Mouse (Mus musculus): ENCODE data around the gene Fibp. TPM values are rescaled to one million over a fixed set of nuclear protein-coding genes. Genes with fewer than 3 reads are reported as not detected.
A peak's percentile ranks its signal among the peaks of the same experiment; 100 is the strongest.

Fibp gene
- 140 and 146 TPM in 2 replicates for polyA plus RNA-seq (2012; rRNA removed)

GRCm38 (mm10) chr19:5460465-5460911 is at the start of gene Fibp:
Gene Fibp (plus strand): TSS chr19:5460615.
- Histone ChIP-seq H3K27ac (ENCODE audit: insufficient read depth, low read length) (no peak within 1 kb of the TSS; the same call in 1 of the 2 replicates), H3K4me1 (ENCODE audit: control insufficient read depth, insufficient read depth, low read length) (peaks cover 13% of the 10 kb centered on the region), H3K4me3 (replicated peaks; ENCODE audit: insufficient read depth, low read depth, low read length) (peak within 1 kb of the TSS; percentile 99), H3K27me3 (ENCODE audit: control insufficient read depth, insufficient read depth, low read length) (no peaks in the 10 kb centered on the region)
- peak; percentile 85 to 91 for DNase-seq
- WGBS = under 1% methylated on average over 32 of the region's 32 CpGs
- TF ChIP-seq CTCF (IDR thresholded peaks at IDR 0.05; ENCODE audit: borderline replicate concordance, insufficient read depth, low read depth, low read length) = no peak
- peak; percentile 81; the same call in 1 of the 2 replicates for TF ChIP-seq POLR2A (IDR thresholded peaks at IDR 0.05; ENCODE audit: borderline replicate concordance, insufficient read depth, low read length)

- TF ChIP-seq POLR2A (IDR thresholded peaks at IDR 0.05; ENCODE audit: borderline replicate concordance, insufficient read depth, low read length) (no peak), CTCF (IDR thresholded peaks at IDR 0.05; ENCODE audit: borderline replicate concordance, insufficient read depth, low read depth, low read length) (no peak)
- Histone ChIP-seq H3K27me3 (ENCODE audit: control insufficient read depth, insufficient read depth, low read length) (no peaks in the 10 kb centered on the region), H3K4me1 (ENCODE audit: control insufficient read depth, insufficient read depth, low read length) (peaks cover 3% of the 10 kb centered on the region), H3K4me3 (replicated peaks; ENCODE audit: insufficient read depth, low read depth, low read length) (no peak overlapping the region), H3K27ac (ENCODE audit: insufficient read depth, low read length) (no peak overlapping the region)
- 93% methylated on average over 5 of the region's 5 CpGs for WGBS
- no peak for DNase-seq
Observed at GRCm38 (mm10) chr19:5410641-5411040, 49.8 kb upstream of the Fibp start.

- WGBS = 39% methylated on average over 5 of the region's 5 CpGs
Observed at GRCm38 (mm10) chr19:5411961-5412360, 48.5 kb upstream of the Fibp start.

DNA sequence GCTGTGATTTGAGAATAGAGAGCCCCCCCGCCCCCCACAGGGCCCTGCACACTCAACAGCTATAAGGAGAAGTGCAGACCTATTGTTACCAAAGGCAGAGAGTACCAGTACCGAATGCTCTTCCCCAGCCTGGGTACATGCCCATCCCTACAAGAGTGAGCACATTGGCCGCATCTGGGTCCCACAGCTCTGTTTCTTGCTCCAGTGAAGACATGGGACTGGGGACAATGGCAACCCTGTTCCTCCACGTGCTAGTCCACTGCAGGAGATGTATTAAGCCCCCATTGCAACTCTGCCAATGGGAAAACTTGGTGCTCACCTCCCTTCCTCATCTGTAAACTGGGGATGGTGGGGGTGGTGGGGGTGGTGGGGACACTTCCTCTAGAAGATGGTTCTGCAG is 46.6 kb upstream of the Fibp start:
- 72% methylated on average over 4 of the region's 4 CpGs for WGBS
- no peak for DNase-seq
- no peak overlapping the region for H3K27ac ChIP-seq (ENCODE audit: insufficient read depth, low read length)
- H3K4me3 ChIP-seq (replicated peaks; ENCODE audit: insufficient read depth, low read depth, low read length) = no peak overlapping the region
- no peaks in the 10 kb centered on the region for H3K27me3 ChIP-seq (ENCODE audit: control insufficient read depth, insufficient read depth, low read length)
- no peaks in the 10 kb centered on the region for H3K4me1 ChIP-seq (ENCODE audit: control insufficient read depth, insufficient read depth, low read length)
- no peak for TF ChIP-seq CTCF (IDR thresholded peaks at IDR 0.05; ENCODE audit: borderline replicate concordance, insufficient read depth, low read depth, low read length)
- no peak for TF ChIP-seq POLR2A (IDR thresholded peaks at IDR 0.05; ENCODE audit: borderline replicate concordance, insufficient read depth, low read length)

More at GRCm38 (mm10) chr19:5411961-5412360, 48.5 kb upstream of the Fibp start:
- no peak for DNase-seq
- Histone ChIP-seq H3K4me3 (replicated peaks; ENCODE audit: insufficient read depth, low read depth, low read length) (no peak overlapping the region), H3K27me3 (ENCODE audit: control insufficient read depth, insufficient read depth, low read length) (no peaks in the 10 kb centered on the region), H3K27ac (ENCODE audit: insufficient read depth, low read length) (no peak overlapping the region), H3K4me1 (ENCODE audit: control insufficient read depth, insufficient read depth, low read length) (no peaks in the 10 kb centered on the region)
- TF ChIP-seq POLR2A (IDR thresholded peaks at IDR 0.05; ENCODE audit: borderline replicate concordance, insufficient read depth, low read length) = no peak
- no peak for TF ChIP-seq CTCF (IDR thresholded peaks at IDR 0.05; ENCODE audit: borderline replicate concordance, insufficient read depth, low read depth, low read length)

DNA sequence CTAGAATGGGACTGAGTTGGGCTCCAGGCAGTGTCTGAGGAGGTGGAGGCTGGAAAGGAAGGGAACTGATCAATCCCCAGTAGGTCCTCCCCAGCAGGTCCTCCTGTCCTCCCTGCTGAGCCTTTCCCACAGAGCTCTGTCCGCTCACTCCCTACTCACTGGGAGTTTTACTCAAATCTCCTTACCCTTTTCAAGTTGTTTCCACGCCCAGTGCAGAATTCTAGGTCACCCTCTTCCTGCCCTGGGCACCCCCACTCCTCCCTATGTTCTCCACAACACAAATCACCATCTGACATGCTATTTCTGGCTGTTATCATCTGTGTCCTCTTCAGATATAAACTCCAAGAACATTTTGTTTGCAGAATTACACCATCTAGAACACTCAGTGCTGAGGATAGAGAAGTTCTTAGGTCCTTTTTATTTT is 45.9 kb upstream of the Fibp start:
- WGBS = 39% methylated on average over 2 of the region's 2 CpGs
- no peak for DNase-seq
- no peaks in the 10 kb centered on the region for H3K27me3 ChIP-seq (ENCODE audit: control insufficient read depth, insufficient read depth, low read length)
- no peak overlapping the region for H3K4me3 ChIP-seq (replicated peaks; ENCODE audit: insufficient read depth, low read depth, low read length)
- no peak for TF ChIP-seq POLR2A (IDR thresholded peaks at IDR 0.05; ENCODE audit: borderline replicate concordance, insufficient read depth, low read length)
- no peak for TF ChIP-seq CTCF (IDR thresholded peaks at IDR 0.05; ENCODE audit: borderline replicate concordance, insufficient read depth, low read depth, low read length)
- H3K27ac ChIP-seq (ENCODE audit: insufficient read depth, low read length) = no peak overlapping the region
- no peaks in the 10 kb centered on the region for H3K4me1 ChIP-seq (ENCODE audit: control insufficient read depth, insufficient read depth, low read length)

GRCm38 (mm10) chr19:5418750-5419466 is 41.5 kb upstream of the Fibp start:
- no peaks in the 10 kb centered on the region for H3K27me3 ChIP-seq (ENCODE audit: control insufficient read depth, insufficient read depth, low read length)
- H3K27ac ChIP-seq (ENCODE audit: insufficient read depth, low read length) = no peak overlapping the region
- TF ChIP-seq POLR2A (IDR thresholded peaks at IDR 0.05; ENCODE audit: borderline replicate concordance, insufficient read depth, low read length) (no peak), CTCF (IDR thresholded peaks at IDR 0.05; ENCODE audit: borderline replicate concordance, insufficient read depth, low read depth, low read length) (no peak)
- 95% methylated on average over 8 of the region's 8 CpGs for WGBS
- H3K4me1 ChIP-seq (ENCODE audit: control insufficient read depth, insufficient read depth, low read length) = peaks cover 20% of the 10 kb centered on the region
- DNase-seq = no peak
- H3K4me3 ChIP-seq (replicated peaks; ENCODE audit: insufficient read depth, low read depth, low read length) = no peak overlapping the region

GRCm38 (mm10) chr19:5419630-5420029 is 40.8 kb upstream of the Fibp start:
- H3K27me3 ChIP-seq (ENCODE audit: control insufficient read depth, insufficient read depth, low read length) = no peaks in the 10 kb centered on the region
- peaks cover 20% of the 10 kb centered on the region for H3K4me1 ChIP-seq (ENCODE audit: control insufficient read depth, insufficient read depth, low read length)
- no peak for DNase-seq
- H3K4me3 ChIP-seq (replicated peaks; ENCODE audit: insufficient read depth, low read depth, low read length) = no peak overlapping the region
- no peak overlapping the region for H3K27ac ChIP-seq (ENCODE audit: insufficient read depth, low read length)
- WGBS = 92% methylated on average over 9 of the region's 9 CpGs
- TF ChIP-seq CTCF (IDR thresholded peaks at IDR 0.05; ENCODE audit: borderline replicate concordance, insufficient read depth, low read depth, low read length) (no peak), POLR2A (IDR thresholded peaks at IDR 0.05; ENCODE audit: borderline replicate concordance, insufficient read depth, low read length) (no peak)

- H3K27ac ChIP-seq (ENCODE audit: insufficient read depth, low read length) = 0 out of 2 replicates have a peak overlapping the region, but pooled peaks have one; percentile 8
- TF ChIP-seq POLR2A (IDR thresholded peaks at IDR 0.05; ENCODE audit: borderline replicate concordance, insufficient read depth, low read length) (no peak), CTCF (IDR thresholded peaks at IDR 0.05; ENCODE audit: borderline replicate concordance, insufficient read depth, low read depth, low read length) (no peak)
- 87% methylated on average over 6 of the region's 6 CpGs for WGBS
- H3K27me3 ChIP-seq (ENCODE audit: control insufficient read depth, insufficient read depth, low read length) = no peaks in the 10 kb centered on the region
- no peak for DNase-seq
- H3K4me3 ChIP-seq (replicated peaks; ENCODE audit: insufficient read depth, low read depth, low read length) = no peak overlapping the region
- H3K4me1 ChIP-seq (ENCODE audit: control insufficient read depth, insufficient read depth, low read length) = peaks cover 20% of the 10 kb centered on the region
Observed at GRCm38 (mm10) chr19:5420579-5420978, 39.8 kb upstream of the Fibp start.
